Mouse (Mus musculus) embryonic stem cell, embryonic (primary cell): ENCODE measurements around the gene Btbd6.

Experiments used
- CTCF ChIA-PET, 4 experiments: fragments of 300-600 bp in 2 of 4; fragments of 350-600 bp in 2 of 4; sonication (Branson Sonifier 250); formaldehyde crosslinking; loops; one replicate each; lab custom pipeline; 2022; ENCODE audit warnings: inconsistent platforms in 2 of 4; lab: Charles Lee
- POLR2A ChIA-PET, 4 experiments: fragments of 300-600 bp in 2 of 4; fragments of 350-600 bp in 2 of 4; sonication (Branson Sonifier 250); formaldehyde crosslinking; loops; one replicate each; lab custom pipeline; 2022; ENCODE audit warnings: antibody characterized with exemption in 4 of 4, inconsistent platforms in 1 of 4; lab: Charles Lee

Gene Btbd6

DNA sequence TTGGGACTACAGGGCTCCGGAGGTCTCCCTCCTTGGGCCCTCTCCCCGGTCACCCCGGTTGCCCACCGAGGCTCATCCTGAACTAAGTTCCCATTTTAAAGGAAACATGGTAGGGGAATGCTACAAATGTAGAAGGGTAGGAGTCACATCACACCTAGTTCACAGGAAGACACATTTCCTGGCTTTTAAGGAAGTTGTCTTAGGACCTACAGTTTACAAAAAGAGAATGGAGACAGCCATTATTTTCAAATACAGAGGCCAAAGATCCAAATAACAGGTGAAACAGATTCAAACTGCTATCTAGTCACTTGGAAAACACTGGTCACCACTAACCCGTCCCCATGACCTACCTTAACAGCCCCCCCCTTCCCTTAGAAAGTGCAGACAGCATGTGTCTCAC lies 36.2 kb downstream of the Btbd6 start:
- ChIA-PET POLR2A (interaction anchor here in 3 of 4 experiments (0.5 to 4.4 kb wide), 7 partner anchors 11 to 103 kb away, joined by 3 to 35 read pairs (median 4); partner anchors contain the start of genes Brf1 (in 2 of the 3), Btbd6 (in 1 of the 3) and Tex22 (in 1 of the 3)), CTCF (interaction anchor here in 2 of 4 experiments (1.3 to 3.2 kb wide), 4 partner anchors 7 to 208 kb away, joined by 3 to 19 read pairs (median 7); partner anchors contain the start of gene Brf1 (in 1 of the 2))

DNA sequence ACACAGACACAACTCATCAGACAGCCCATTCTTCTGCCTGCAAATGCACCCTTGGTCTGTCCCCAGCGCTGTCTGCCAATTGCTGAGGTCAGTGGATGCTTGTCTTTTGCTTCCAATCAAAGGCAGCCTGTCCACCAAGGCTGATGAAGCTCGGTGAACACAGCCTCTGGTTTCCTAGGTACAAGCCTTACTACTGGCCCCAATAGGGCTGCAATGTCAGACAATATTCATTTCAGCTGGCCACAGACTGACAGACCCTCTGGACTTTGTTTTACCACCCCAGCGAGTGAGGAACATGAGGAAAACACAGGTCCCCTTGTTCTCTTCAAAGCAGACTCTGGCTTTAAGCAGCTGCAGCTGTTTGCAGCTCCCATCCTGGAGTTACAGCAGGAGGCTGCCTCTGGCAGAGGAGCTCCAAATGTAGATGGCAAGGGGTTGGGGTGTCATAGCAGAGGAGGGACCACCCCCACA lies 36.8 kb downstream of the Btbd6 start:
- ChIA-PET POLR2A (interaction anchor here (0.5 to 4.4 kb wide), 27 partner anchors 8 to 319 kb away, joined by 3 to 35 read pairs (median 3); partner anchors contain the start of genes Brf1 (in 2 of the 4), Btbd6 (in 2 of the 4), Crip1 (in 1 of the 4) and Crip2 (in 1 of the 4)), CTCF (interaction anchor here in 3 of 4 experiments (0.5 to 3.2 kb wide), 9 partner anchors 8 to 207 kb away, joined by 3 to 19 read pairs (median 3); partner anchors contain the start of gene Brf1 (in 2 of the 3))

DNA sequence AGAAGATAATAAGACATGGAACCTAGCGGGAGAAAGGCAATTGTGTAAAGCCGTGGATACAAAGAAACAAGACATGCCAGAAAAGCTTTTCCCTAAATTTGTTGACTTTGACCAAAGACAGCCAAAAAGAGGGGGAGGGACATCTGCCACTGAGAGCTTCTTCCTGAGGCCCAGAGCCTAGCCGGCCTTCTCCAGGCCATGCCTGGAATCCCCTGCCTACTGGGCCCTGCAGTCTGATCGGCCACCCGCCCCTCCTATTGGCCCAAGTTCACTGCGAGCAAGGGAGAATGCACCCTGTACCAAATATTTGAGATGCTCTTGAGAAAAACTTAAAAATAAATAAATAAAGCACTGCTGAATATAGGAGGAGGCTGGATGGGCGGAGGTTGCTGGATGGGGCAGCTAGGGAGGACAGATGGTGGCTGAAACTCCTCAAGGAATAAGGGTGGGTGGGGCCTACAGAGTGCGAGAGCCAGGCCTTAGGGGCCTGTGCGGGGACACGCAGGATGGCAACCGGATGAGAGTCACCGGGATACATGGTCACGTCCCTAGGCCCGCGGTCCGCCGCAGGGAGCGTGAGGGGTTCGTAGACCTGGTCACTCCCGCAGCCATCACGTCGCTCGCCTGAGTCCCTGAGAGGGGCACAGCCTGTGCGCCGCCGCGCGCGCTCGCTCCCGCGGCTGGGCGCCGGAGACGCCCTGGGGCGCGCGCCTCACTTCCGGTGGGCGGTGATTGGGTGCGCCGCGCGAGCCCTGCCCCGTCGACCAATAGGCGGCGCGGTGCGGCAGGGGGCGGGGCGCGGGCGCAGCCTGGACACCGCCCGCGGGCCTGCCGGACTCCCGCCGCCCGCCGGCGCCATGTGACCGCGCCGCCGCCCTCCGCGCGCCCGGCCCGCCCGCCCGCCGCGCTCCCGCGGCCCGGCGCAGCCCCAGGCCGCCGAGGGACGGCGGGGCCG lies 37.6 kb downstream of the Btbd6 start, which contains the start of gene Pacs2:
Gene Pacs2 (plus strand): TSS at position 905 of the 955 bp plus-strand sequence.
- ChIA-PET POLR2A (interaction anchor here (0.6 to 4.4 kb wide), 34 partner anchors 9 to 320 kb away, joined by 3 to 35 read pairs (median 3); partner anchors contain the start of genes Brf1 (in 3 of the 4), Btbd6 (in 2 of the 4), Crip1 (in 1 of the 4) and Crip2 (in 1 of the 4)), CTCF (interaction anchor here (0.5 to 3.2 kb wide), 11 partner anchors 9 to 207 kb away, joined by 3 to 19 read pairs (median 3); partner anchors contain the start of genes Brf1 (in 1 of the 4), Crip1 (in 1 of the 4) and Tex22 (in 1 of the 4))

- ChIA-PET POLR2A (interaction anchor here (0.6 to 4.4 kb wide), 19 partner anchors 13 to 142 kb away, joined by 3 to 35 read pairs (median 3); partner anchors contain the start of genes Brf1 (in 3 of the 4), Btbd6 (in 1 of the 4), Tedc1 (in 1 of the 4) and Tex22 (in 1 of the 4)), CTCF (interaction anchor here (0.6 to 1.1 kb wide), 8 partner anchors 11 to 307 kb away, joined by 3 to 5 read pairs (median 3); partner anchors contain the start of genes Crip1 (in 1 of the 4) and Tex22 (in 1 of the 4))
These were observed 38.6 kb downstream of the Btbd6 start for GRCm38 (mm10) chr12:113014561-113015556.

- POLR2A ChIA-PET, result interaction anchor here in 2 of 4 experiments (1.0 to 1.5 kb wide), 2 partner anchors 40 to 139 kb away, joined by 3 to 4 read pairs; partner anchors contain the start of gene Btbd6 (in 1 of the 2)
- CTCF ChIA-PET, result no interaction called here
These were observed 39.7 kb downstream of the Btbd6 start for GRCm38 (mm10) chr12:113015956-113016355.

GRCm38 (mm10) chr12:113016976-113017375 lies 40.7 kb downstream of the Btbd6 start:
- ChIA-PET POLR2A (interaction anchor here in 2 of 4 experiments (1.0 to 1.7 kb wide), 3 partner anchors 16 to 41 kb away, joined by 4 to 8 read pairs (median 4); partner anchors contain the start of genes Brf1 (in 1 of the 2) and Btbd6 (in 1 of the 2)), CTCF (interaction anchor here in 1 of 4 experiments (0.9 kb wide), 1 partner anchor 30 kb away, joined by 3 read pairs; no protein-coding TSS in a partner anchor)

DNA sequence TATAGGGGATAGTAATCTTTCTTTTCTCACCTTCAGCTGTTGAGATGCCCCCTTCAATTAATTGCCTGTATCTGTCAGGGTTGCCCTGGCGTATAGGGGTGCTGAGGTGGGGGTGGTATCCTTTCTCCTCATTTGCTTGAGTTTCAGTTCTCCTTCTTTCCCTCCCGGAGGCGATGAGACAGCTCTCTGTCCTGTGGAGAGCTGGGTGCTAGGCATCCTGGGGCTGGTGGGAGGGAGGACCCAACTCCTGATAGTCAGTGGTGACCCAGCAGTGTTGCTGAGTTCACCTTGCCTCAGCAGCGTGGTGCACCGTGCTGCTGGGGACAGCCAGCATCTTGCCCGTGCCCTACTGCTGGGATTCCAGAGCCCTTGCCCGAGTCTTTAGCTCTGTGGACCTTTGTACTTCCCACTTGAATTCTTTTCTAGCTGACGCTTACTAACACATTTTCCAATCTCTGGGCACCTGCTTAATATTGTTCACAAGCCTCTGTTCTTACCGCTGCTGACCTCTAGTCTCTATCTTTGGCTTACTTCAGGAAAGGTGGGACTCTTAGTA lies 41.2 kb downstream of the Btbd6 start:
- CTCF ChIA-PET, result interaction anchor here in 1 of 4 experiments (0.5 to 0.9 kb wide), 2 partner anchors 30 to 94 kb away, joined by 3 read pairs; no protein-coding TSS in a partner anchor
- POLR2A ChIA-PET, result interaction anchor here in 3 of 4 experiments (1.0 to 1.7 kb wide), 4 partner anchors 17 to 327 kb away, joined by 3 to 8 read pairs (median 4); partner anchors contain the start of gene Brf1 (in 1 of the 3)

GRCm38 (mm10) chr12:113018763-113019162 lies 42.5 kb downstream of the Btbd6 start:
- POLR2A ChIA-PET, result interaction anchor here in 3 of 4 experiments (1.0 to 1.7 kb wide), 4 partner anchors 10 to 328 kb away, joined by 3 to 8 read pairs (median 4); partner anchors contain the start of gene Brf1 (in 1 of the 3)
- CTCF ChIA-PET, result interaction anchor here in 1 of 4 experiments (0.7 kb wide), 1 partner anchor 1156 kb away, joined by 4 read pairs; no protein-coding TSS in a partner anchor

DNA sequence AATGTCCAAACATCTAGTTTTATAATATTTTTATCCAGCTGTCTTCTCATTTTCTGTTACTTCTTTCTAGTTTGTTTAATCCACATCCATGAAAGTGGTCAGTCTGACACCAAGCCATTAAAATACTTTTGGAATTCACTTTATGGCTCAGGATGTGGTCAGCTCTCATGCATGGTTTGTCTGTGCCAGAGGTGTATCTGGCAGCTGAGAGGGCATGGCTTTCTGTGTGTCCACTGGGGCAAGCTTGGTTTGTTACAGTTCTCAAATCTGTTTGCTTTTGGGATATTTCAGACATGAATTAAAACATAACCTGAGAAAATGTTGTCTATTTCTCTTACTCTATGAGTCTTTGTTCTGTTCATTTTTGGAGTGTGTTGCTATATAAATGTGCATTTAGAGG lies 45.2 kb downstream of the Btbd6 start:
- CTCF ChIA-PET, result interaction anchor here in 3 of 4 experiments (0.6 to 1.3 kb wide), 3 partner anchors 11 to 694 kb away, joined by 3 to 6 read pairs (median 3); no protein-coding TSS in a partner anchor
- POLR2A ChIA-PET, result no interaction called here

DNA sequence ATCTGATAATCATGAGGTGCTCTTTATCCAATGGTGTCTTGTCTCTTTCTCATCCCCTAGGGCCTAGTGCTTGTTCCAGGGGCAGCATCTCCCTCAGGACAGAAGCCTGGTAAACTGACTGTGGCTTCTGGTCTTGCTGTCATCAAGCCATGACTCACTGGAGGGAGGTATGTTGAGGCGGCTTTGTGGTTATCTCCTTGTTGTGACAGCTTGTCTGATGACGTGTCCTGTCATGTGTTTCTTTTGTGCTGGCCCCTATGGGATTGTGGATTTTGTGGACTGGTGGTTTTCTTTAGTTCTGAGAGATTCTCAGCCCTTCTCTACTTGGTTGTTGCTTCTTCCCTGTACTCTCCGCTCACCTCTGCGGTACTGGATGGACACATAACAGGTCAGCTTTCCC lies 46.8 kb downstream of the Btbd6 start:
- ChIA-PET POLR2A (interaction anchor here in 1 of 4 experiments (1.3 kb wide), 1 partner anchor 13 kb away, joined by 3 read pairs; no protein-coding TSS in a partner anchor), CTCF (interaction anchor here in 1 of 4 experiments (0.6 kb wide), 1 partner anchor 65 kb away, joined by 7 read pairs; no protein-coding TSS in a partner anchor)

DNA sequence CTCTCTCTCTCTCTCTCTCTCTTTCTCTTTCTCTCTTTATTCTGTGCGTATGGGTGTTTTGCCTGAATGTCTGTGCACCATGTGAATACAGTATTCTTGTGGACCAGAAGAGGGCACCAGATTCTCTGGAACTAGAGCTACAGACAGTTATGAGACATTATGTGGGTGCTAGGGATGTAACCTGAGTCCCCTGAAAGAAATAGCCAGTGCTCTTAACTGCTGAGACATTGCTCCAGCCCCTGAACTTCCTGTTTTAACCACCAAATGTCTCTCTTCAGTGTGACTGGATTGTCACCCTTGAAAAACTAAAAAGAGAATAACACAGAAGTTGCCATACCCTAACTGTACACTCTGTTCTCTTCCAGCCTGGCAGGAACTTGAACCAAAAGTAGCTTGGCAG lies 50.3 kb downstream of the Btbd6 start:
- POLR2A ChIA-PET, result interaction anchor here in 2 of 4 experiments (0.7 to 1.8 kb wide), 8 partner anchors 8 to 112 kb away, joined by 3 to 6 read pairs (median 4); partner anchors contain the start of gene Brf1 (in 1 of the 2)
- CTCF ChIA-PET, result interaction anchor here (0.6 to 2.4 kb wide), 12 partner anchors 9 to 1300 kb away, joined by 3 to 10 read pairs (median 3); partner anchors contain the start of genes Tex22 (in 2 of the 4) and Crip2 (in 1 of the 4)

DNA sequence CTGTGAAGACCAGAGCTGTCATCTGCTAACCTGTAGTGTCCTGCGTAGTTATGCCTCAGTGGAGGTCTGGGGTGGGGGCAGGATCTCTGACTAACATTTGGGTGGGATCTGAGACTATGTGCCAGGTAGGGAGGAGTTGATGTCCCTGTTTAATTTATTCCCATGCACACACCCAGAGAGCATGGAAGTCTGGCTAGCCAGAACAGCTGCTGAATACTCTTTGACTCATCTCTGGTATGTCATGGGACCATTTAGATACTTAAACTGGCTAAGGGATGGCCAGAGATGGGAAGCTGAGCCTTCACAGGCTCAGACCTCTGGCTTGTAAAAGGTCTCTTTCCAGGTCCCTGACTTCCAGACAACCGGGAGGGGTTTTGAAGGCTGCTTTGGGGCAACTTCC lies 51.2 kb downstream of the Btbd6 start:
- CTCF ChIA-PET, result interaction anchor here in 2 of 4 experiments (1.0 to 2.4 kb wide), 5 partner anchors 8 to 128 kb away, joined by 3 to 10 read pairs (median 3); partner anchors contain the start of gene Tex22 (in 1 of the 2)
- POLR2A ChIA-PET, result interaction anchor here in 2 of 4 experiments (1.1 to 1.3 kb wide), 3 partner anchors 11 to 47 kb away, joined by 3 read pairs; partner anchors contain the start of gene Tex22 (in 1 of the 2)

DNA sequence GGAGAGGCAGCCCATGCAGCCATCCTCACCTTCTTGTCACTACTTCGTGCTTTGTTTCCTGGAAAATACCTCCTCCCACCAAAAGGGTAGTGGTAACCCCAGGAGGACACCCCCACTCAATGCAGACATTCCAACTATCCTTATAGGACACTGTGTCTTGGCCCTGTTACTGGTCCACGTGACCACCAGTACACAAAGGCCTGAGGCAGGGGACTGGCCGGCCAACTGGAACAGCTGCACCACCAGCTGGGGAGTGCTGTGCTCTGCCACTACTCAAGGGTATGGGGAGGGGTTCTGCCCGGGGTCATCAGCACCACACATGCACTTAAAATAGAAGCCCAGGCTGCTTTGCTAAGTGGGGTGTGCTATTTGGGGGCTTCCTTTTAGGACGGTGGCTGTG lies 51.8 kb downstream of the Btbd6 start:
- ChIA-PET POLR2A (interaction anchor here in 3 of 4 experiments (0.6 to 1.7 kb wide), 7 partner anchors 12 to 76 kb away, joined by 3 to 7 read pairs (median 3); partner anchors contain the start of genes Brf1 (in 1 of the 3) and Tex22 (in 1 of the 3)), CTCF (interaction anchor here in 1 of 4 experiments (1.7 to 2.4 kb wide), 2 partner anchors 17 to 46 kb away, joined by 4 to 10 read pairs; partner anchors contain the start of gene Tex22)
